Mouse (Mus musculus) small intestine, adult 2 months (tissue): ENCODE data around the gene Aanat. TPM values are rescaled to one million over a fixed set of nuclear protein-coding genes. Genes with fewer than 3 reads are reported as not detected.

Experiments used
- H3K27ac ChIP-seq: fragments of 200-500 bp; 2 replicates; pipeline ENCODE4 v1.5.1; 2012; ENCODE audit warnings: low read depth, low read length, control low read depth, inconsistent platforms; ENCODE audit not compliant: insufficient read depth
- H3K27me3 ChIP-seq: fragments of 200-500 bp; 2 replicates; pipeline ENCODE4 v1.6.1; 2012; ENCODE audit warnings: mild to moderate bottlenecking, moderate library complexity, low read length, inconsistent platforms; ENCODE audit not compliant: control insufficient read depth, insufficient read depth
- H3K36me3 ChIP-seq: fragments of 200-500 bp; 2 replicates; pipeline ENCODE4 v1.6.1; 2012; ENCODE audit warnings: mild to moderate bottlenecking, low read length, control low read depth, inconsistent platforms; ENCODE audit not compliant: control insufficient read depth, insufficient read depth
- H3K4me1 ChIP-seq: fragments of 200-500 bp; 2 replicates; pipeline ENCODE4 v1.6.1; 2012; ENCODE audit warnings: low read length, inconsistent platforms, mixed read lengths; ENCODE audit not compliant: control insufficient read depth, insufficient read depth, insufficient read length
- H3K4me3 ChIP-seq: fragments of 200-500 bp; 2 replicates; pipeline ENCODE4 v1.5.1; 2012; ENCODE audit warnings: low read depth, mild to moderate bottlenecking, control low read depth, inconsistent platforms, low read length, moderate library complexity
- CTCF ChIP-seq: fragments of 200-500 bp; IDR thresholded peaks from 2 replicates; pipeline ENCODE4 v1.5.1; 2012; ENCODE audit warnings: low read depth, mild to moderate bottlenecking, control low read depth, inconsistent platforms, low read length, moderate library complexity, mixed read lengths; ENCODE audit not compliant: insufficient replicate concordance, insufficient read length; ENCODE audit errors: extremely low read depth
- POLR2A ChIP-seq: fragments of 200-500 bp; IDR thresholded peaks from 2 replicates; pipeline ENCODE4 v1.6.1; 2012; ENCODE audit warnings: low read depth, mild to moderate bottlenecking, control low read depth, inconsistent platforms, low read length, moderate library complexity
- WGBS: fragments of 180-500 bp; shearing (Covaris S2); methylation state at CpG from one replicate; pipeline ENCODE4 v1.1.7; 2018; 5-methylcytosine and 5-hydroxymethylcytosine counted together
- polyA plus RNA-seq: library from polyadenylated mRNA; depleted of rRNA; stranded (reverse); fragments of >200 nt; gene quantifications from 2 replicates; pipeline ENCODE4 v1.2.3, GENCODE M21; 2012

Gene Aanat
- polyA plus RNA-seq, 1 experiment: not detected

GRCm38 (mm10) chr11:116575396-116575795 is 10.8 kb upstream of the Aanat start:
- Histone ChIP-seq H3K4me1 (peaks cover 11% of the 10 kb centered on the region; the same call in 1 of the 2 replicates), H3K36me3 (no peaks in the 10 kb centered on the region), H3K27ac (no peak overlapping the region), H3K27me3 (0 out of 2 replicates have a peak, but pooled peaks cover 2% of the 10 kb centered on the region), H3K4me3 (no peak overlapping the region)
- 89% methylated on average over 2 of the region's 2 CpGs for WGBS
- no peak for TF ChIP-seq CTCF
- no peak for TF ChIP-seq POLR2A

GRCm38 (mm10) chr11:116579280-116579679 is 7.0 kb upstream of the Aanat start:
- TF ChIP-seq POLR2A: no peak
- TF ChIP-seq CTCF: no peak
- Histone ChIP-seq H3K4me1 (peaks cover 6% of the 10 kb centered on the region), H3K27ac (no peak overlapping the region), H3K27me3 (0 out of 2 replicates have a peak, but pooled peaks cover 3% of the 10 kb centered on the region), H3K4me3 (no peak overlapping the region), H3K36me3 (no peaks in the 10 kb centered on the region)
- 93% methylated on average over 3 of the region's 3 CpGs for WGBS

- Histone ChIP-seq H3K4me3 (peak overlapping the region; percentile 99), H3K4me1 (peaks cover 6% of the 10 kb centered on the region), H3K27ac (no peak overlapping the region), H3K27me3 (0 out of 2 replicates have a peak, but pooled peaks cover 3% of the 10 kb centered on the region), H3K36me3 (no peaks in the 10 kb centered on the region)
- no peak for TF ChIP-seq POLR2A
- no peak for TF ChIP-seq CTCF
- 40% methylated on average over 10 of the region's 10 CpGs for WGBS
Observed at GRCm38 (mm10) chr11:116580031-116580652, 6.1 kb upstream of the Aanat start.

GRCm38 (mm10) chr11:116580711-116581375 is 5.4 kb upstream of the Aanat start:
- Histone ChIP-seq H3K27ac (no peak overlapping the region), H3K27me3 (0 out of 2 replicates have a peak, but pooled peaks cover 3% of the 10 kb centered on the region), H3K36me3 (no peaks in the 10 kb centered on the region), H3K4me3 (peak overlapping the region; percentile 99), H3K4me1 (peaks cover 6% of the 10 kb centered on the region)
- 0 out of 2 replicates have a peak, but pooled peaks have one; percentile 9 for TF ChIP-seq POLR2A
- no peak for TF ChIP-seq CTCF
- WGBS: under 1% methylated on average over 91 of the region's 91 CpGs

- WGBS: 1% methylated on average over 51 of the region's 51 CpGs
- 0 out of 2 replicates have a peak, but pooled peaks cover 3% of the 10 kb centered on the region for H3K27me3 ChIP-seq
- TF ChIP-seq POLR2A (no peak; the same call in 1 of the 2 replicates), CTCF (no peak)
Observed at GRCm38 (mm10) chr11:116581376-116581814, 4.8 kb upstream of the Aanat start, which contains the start of gene Ube2o. Gene Ube2o, minus strand, starts transcription at chr11:116581447.

GRCm38 (mm10) chr11:116585682-116586081 is 550 bp upstream of the Aanat start:
- Histone ChIP-seq H3K27ac (no peak overlapping the region), H3K27me3 (peaks cover 4% of the 10 kb centered on the region; the same call in 1 of the 2 replicates), H3K4me3 (no peak overlapping the region), H3K4me1 (peaks cover 4% of the 10 kb centered on the region), H3K36me3 (no peaks in the 10 kb centered on the region)
- WGBS: 77% methylated on average over 6 of the region's 6 CpGs
- TF ChIP-seq CTCF: no peak
- no peak for TF ChIP-seq POLR2A

More at GRCm38 (mm10) chr11:116581376-116581814, 4.8 kb upstream of the Aanat start, which contains the start of gene Ube2o:
- peak within 1 kb of the TSS; percentile 99 for H3K4me3 ChIP-seq
- no peaks in the 10 kb centered on the region for H3K36me3 ChIP-seq
- H3K27ac ChIP-seq: no peak within 1 kb of the TSS
- peaks cover 6% of the 10 kb centered on the region for H3K4me1 ChIP-seq
